Mouse (Mus musculus): ENCODE results near the gene Ntan1.
A peak's percentile ranks its signal among the peaks of the same experiment; 100 is the strongest.
"Not testable (repeated sequence)": the region's sequence is repeated elsewhere in the genome, so short reads cannot be mapped to it uniquely, and the experiment has no call there.

Gene Ntan1

DNA sequence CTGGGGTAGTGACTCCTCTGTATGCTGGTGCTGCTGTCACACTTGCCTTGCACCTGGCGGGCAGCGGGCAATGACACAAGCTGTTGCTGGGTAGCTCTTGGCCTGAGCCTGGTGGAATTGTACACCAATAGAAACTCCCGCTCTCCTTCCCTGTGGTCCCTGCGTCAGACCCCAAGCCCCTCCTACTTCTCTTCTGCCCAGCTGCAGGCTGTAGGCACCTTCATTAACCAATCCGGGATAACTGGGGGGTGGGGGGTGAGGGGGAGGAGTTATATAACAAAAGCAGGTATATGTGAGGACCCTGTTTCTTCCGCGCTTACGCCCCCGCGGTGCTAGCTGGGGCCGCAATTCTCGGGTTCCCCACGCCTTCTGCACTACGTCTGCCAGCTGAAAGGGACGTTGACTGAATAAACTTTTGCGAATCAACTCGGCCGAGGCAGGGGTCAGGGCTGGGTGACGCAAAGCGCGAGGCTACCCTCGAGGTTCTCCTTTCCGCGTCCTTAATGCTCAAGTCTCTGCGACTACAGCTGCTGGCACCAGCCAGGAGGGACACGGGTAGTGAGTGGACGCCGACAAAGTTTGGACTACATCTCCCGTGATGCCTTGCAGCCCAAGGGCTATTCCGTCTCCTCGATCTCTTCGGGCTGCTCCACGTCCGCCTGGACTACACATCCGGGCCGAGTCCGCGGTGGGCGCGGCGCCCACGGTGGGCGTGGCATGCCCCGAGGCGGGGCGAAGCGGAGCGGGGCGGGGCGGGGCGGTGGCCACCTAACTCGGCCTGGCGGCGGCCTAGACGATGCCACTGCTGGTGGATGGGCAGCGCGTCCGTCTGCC lies at the start of gene Ntan1:
Ntan1 (plus strand) TSS at position 286 of the 834 bp plus-strand sequence.
- peak; percentile 90 to 94 for DNase-seq (ENCODE audit: low spot score in 2 of 2)

DNA sequence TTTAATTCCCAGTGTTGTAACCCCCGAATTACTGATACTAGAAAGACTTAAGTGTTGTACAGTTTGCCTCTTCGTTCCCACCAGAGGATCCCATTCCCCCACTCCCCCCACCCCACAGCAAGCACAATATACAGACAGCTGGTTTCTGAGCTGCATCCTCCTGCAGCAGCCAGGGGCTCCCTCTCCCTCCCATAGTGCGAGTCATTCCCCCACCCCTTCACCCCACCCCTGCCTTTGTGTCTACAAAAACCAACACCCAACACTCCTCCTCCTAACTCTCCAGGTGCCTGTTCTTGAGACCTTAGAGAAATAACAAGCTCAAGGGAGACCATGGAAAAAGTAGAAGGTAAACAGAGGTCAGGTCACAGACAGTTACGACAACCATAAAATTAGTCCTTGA lies 47.0 kb upstream of the Ntan1 start:
- not testable (repeated sequence) for DNase-seq (ENCODE audit: low spot score in 2 of 2)

DNA sequence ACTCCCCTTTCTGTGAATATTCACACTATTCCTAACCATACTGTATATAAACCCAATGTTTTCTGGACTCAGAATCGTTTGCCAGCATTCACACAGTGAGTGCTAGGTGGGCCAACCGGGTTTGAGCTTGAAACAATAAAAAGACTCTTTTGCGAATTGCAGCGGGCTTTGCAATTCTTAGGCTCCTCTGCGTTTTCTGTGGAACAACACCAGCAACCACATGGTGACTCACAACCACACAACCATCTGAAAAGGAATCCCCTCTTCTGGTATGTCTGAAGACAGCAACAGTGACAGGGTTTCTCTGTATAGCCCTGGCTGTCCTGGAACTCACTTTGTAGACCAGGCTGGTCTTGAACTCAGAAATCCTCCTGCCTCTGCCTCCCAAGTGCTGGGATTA lies 46.6 kb upstream of the Ntan1 start:
- not testable (repeated sequence) for DNase-seq (ENCODE audit: low spot score in 2 of 2)

DNA sequence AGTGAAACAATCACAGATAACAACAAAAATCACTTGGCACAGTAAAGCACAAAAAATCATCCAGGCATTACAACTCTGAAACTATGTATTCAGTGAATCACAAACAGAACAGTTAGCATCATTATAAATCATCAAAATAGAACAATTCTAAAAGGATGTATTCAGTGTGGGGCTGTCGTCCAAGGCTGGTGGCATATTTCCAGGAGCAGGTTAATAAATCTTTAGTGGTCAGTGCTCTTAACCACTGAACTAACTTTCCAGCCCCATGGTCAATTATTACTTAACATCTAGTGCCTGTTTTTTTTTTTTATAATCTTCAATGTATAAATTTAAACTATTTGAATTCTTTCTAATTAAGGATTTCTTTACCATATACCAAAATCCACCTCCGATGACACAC lies 44.6 kb upstream of the Ntan1 start:
- DNase-seq (ENCODE audit: low spot score in 2 of 2) = not testable (repeated sequence)

DNA sequence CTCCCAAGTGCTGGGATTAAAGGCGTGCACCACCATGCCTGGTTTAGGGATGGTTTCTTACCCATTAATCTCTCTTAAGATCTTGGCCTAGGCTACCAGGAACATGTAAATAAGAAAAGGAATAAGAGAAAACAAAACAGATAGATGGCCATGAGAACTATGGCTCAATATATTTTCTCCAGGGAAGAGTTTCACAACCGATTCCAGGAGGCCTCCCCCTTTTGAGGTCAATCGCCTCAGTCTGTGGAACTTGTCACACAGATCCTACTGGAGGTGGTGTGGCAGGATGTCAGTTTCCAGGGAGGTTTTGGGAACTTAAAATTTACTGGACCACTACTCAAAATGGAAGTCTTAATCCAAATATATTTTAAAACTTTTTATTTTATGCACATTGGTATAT lies 44.0 kb upstream of the Ntan1 start:
- not testable (repeated sequence) for DNase-seq (ENCODE audit: low spot score in 2 of 2)

DNA sequence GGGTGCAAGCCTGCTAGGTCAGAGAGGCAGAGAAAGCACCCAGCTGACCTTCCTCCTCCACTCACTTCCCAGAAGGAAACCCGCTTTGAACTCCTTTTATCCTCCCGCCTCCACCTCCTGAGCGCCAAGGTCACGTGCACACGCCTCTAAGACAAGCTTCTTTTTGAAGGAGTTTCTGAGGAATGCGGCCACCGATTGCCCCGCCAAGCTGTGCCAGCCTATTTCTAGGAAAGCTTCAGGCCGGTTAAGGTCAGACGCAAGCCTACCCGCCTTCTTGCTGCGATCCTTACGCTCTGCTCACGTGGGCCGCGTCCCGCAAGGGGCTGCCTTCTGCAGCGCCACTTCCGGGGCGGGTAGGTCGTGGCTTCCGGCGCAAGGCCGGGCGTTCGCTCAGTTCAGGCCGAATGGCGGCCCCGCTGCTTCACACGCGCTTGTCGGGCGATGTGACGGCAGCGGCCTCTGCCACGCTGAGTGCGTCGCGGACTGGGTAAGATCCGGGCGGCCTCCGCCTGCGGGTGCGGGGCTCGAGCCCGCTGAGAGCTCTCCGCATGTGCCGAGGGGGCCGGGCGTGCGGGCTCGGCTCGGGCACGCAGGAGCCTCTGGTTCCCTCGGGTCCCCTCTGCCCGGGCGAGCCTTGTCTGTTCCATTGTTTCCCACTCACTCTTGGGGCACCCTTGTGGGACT lies 38.1 kb upstream of the Ntan1 start, which contains the start of gene Rrn3:
Rrn3 (plus strand) TSS at position 356 of the 684 bp plus-strand sequence.
- DNase-seq (ENCODE audit: low spot score in 2 of 2) = peak; percentile 77 to 90

DNA sequence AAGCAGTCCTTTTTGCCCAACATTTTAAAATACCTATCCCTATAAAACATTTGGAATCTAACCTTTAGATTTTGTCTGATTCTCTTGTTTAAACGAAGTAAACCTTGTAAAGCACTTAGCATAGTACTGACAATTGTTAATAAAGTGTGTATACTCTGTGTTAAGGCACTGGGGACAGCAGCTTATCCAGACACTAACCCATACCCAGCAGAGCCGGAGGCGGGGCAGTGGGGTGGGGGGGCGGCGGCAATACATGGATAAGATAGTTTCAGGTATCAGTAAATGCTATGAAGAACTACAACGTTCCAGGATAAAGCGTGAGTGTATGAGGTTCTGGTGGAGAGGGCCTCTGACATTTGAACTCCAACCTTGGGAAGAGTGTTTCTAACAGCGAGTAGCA lies 37.4 kb upstream of the Ntan1 start:
- no peak for DNase-seq (ENCODE audit: low spot score in 2 of 2)

DNA sequence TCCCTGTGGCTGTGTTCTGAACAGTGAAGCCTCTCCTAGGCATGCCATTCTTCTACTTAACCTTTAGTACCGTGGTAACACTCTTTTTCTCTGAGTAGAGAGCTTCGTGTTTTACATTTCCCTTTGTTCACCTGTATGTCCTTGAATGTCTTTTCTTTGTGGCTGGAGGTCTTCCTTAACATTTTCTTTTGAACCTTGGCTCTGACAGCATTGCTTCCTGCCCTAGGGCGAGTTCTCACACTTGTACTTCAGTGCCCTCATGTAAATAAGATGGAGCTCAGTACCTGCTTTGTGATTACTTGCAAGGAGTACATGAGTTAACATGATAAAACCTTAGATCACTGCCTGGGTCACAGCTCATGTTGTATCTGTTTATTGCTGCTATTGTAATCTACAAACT lies 32.7 kb upstream of the Ntan1 start:
- DNase-seq (ENCODE audit: low spot score in 2 of 2) = no peak

DNA sequence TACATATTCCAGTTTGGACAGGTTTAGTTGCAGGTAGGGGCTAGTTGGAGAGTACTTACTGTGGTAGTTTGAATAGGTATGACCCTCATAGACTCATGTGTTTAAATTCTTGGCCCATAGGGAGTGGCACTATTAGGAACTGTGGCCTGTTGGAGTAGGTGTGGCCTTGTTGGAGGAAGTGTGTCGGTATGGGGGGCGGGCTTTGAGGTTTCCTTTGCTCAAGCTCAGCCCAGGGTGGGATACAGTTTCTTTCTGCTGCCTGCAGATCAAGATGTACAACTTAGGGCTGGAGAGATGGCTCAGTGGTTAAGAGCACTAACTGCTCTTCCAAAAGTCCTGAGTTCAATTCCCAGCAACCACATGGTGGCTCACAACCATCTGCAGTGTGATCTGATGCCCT lies 25.2 kb upstream of the Ntan1 start:
- DNase-seq (ENCODE audit: low spot score in 2 of 2) = not testable (repeated sequence)

DNA sequence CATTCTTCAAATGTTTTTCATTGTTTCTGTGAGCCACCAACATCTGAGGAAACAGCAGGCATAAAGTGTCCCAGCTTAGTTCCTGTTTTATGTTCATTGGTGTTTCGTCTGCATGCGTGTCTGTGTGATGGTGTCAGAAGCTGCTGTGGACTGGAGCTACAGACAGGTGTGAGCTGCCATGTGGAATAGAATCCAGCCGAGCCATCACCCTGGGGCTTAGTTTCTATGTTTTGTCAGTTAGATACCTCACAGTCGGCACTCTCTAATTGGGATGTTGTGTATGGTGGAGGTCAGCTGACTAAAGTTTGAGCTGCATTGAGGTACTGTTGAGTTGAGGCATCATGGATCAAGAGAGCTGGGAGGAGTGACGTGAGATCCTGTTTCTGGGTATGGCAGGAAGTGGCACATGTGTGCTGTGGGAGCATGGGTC lies 21.9 kb upstream of the Ntan1 start:
- no peak for DNase-seq (ENCODE audit: low spot score in 2 of 2)

DNA sequence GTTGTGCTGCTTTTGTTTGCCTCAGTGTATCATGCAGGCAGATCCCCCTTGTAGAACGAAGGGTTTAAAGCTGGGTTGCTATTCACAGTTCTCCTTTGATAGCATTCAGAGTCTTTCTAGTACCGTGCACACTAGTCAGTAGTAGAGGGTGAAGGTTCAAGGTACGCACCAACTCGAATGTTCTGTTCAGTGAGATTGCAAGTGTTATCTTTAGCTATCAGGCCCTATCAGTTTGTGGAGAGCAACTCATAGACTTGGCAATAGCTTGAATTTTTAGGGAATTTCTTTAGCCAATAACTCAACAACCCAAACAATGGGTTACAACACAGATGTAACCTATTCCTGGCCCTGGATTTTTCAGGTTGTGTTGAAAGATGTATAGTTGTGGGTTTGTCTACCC lies 17.4 kb upstream of the Ntan1 start:
- DNase-seq (ENCODE audit: low spot score in 2 of 2) = no peak

DNA sequence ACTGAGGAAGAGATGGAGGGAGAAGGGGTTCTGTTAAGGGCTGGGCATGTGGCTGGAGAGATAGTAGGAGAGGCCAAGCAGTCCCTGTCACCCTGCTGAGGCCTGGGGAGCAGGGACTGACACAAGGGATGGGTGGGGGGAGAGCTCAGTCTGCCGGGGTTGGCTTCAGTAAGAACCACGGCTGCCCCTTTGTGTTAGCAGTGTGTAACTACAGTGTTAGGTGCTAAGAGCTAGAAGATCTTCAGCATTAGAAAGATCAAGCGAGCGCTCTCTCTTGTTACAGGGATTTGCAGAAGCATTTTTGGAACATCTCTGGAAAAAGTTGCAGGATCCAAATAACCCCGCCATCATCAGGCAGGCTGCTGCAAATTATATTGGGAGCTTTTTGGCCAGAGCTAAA lies 14.0 kb upstream of the Ntan1 start:
- DNase-seq (ENCODE audit: low spot score in 2 of 2) = no peak

DNA sequence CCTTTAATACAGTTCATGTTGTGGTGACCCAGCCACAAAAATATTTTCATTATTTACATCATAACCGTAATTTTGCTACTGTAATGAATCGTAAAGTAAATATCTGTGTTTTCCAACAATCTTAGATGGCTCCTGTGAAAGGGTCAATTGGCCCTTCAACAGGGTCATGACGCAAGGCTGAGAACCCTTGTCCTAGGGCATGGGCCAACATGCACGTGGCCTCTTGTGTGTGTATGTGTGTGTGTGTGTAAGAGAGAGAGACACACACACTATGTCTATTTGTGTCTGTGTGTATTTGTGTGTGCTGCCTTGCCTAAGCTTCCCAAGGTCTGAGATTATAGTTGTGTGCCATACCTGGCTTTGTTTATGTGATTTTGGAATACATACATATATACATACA lies 11.0 kb upstream of the Ntan1 start:
- DNase-seq (ENCODE audit: low spot score in 2 of 2) = no peak

DNA sequence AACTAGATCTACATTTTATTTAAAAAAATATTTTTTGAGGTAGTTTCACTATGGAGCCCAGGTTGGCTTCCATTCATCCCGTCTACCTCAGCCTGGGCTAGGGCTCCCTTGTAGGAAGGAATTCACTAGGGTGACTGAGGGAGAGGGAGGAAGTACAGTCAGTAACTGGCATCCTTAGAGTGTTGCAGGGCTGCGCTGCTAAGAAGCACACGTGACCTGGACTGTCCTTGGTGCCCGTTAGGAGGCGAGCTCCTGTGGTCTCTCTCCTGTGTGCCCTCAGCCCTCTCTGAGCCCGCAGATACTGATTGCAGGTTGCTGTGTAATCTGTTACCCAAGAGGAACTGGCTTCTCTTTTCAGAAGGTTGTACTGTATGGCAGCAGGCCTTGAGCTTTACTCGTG lies 10.2 kb upstream of the Ntan1 start:
- DNase-seq (ENCODE audit: low spot score in 2 of 2) = no peak

DNA sequence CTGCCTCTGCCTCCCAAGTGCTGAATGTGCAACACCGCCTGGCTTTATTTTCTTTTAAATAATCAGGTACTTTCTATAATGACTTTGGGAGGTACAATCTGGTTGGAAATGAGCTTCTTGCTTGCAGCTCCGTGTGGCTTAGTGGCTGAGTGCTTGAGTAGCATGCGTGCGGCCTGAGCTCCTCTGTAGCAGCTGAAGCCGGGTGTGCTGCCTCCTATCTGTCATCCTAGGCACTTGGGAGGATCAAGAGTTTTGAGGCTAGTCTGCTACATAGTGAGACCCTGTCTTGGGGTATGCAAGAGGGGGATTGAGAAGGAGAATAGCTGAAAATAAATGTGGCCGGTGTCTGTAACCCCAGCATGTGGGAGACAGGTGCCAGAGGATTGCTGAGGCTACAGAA lies 6.5 kb upstream of the Ntan1 start:
- DNase-seq (ENCODE audit: low spot score in 2 of 2) = no peak

DNA sequence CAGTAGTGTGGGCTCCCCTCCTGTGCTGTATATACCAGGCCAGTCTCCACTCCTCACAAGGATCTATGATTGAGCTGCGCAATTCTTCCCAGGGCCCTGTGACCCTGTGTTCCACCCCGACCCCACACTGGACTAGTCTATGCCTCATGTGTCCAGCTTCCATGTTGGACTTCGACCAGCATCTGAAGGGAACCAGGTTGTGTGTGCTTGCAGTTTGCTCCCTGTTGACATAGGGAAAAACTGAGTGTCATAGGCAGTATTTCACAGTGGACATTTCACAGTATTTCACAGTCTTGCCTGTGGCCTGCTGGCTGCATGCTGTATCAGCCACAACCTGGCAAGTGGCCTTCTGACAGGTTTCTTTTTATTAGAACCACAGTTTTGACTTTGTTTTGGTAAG lies 5.4 kb upstream of the Ntan1 start:
- no peak for DNase-seq (ENCODE audit: low spot score in 2 of 2)

DNA sequence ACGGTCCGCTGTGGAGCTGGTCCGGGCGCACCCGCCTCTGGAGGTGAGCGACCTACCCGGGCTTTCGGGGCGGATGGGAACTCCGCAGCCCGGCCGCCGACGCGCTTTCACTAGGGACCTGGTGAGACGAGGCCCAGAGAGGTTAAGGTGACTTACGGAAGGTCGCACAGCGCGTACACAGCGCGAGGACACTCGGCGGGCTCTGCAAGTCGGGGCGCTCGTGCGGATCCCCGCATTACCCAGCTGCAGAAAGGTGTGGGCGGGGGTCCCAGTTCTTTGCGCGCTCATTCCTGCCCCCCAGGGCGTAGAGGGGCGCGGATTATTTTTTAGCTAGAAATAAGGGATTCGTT lies 724 bp downstream of the Ntan1 start:
- DNase-seq (ENCODE audit: low spot score in 2 of 2) = peak in 1 of 2 experiments; percentile 35

DNA sequence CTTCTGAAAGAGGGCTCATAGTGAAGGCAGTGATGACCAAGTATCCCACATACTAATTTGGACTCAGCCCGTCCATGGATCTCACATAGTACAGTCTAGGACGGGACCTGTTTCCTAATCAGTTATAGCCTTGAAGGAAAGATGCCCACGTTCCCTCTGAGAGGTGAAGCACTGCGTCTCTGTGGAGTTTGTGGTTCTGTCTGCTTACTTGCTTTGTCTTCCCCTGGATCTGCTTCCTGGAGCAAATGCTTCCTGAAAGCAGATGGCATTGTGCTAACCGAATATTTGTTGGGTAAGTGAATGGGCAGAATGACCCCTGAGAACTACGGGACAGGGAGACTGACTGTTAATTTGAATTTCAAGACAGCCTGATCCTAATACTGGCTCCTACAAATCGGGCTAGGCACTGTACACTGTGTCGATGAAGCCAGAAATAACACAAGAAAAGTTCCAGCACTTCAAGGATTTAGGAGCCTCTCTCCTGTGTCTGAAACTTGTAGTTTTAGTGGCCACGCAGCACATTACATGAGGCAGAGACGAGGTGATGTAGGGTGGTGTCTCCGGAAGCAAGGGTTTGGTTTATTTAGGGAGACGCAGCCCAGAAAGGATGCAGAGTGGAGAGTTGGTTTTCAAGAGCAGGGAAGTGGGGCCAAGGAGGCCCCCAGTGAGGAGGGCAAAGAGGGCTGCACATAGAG lies 1.3 kb downstream of the Ntan1 start:
- DNase-seq (ENCODE audit: low spot score in 2 of 2) = peak in 1 of 2 experiments; percentile 15

DNA sequence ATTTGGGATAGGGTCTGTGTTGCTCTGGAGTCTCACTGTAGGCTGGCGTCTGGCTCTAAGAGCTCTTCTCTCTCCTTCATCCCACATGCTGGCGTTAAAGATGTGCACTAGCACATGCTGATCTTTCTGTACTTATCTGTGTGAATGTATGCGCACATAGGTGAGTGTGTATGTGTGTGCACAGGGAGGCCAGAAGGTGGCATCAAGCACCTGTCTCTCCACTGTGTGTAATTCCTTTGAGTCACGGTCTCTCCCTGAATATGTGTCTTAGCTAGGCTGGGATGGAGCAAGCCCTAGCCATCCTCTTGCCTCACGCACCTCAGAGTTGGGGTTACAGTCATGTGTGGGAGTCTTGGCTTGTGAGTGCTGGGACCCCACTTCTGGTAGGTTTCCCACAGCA lies 2.1 kb downstream of the Ntan1 start:
- no peak for DNase-seq (ENCODE audit: low spot score in 2 of 2)

DNA sequence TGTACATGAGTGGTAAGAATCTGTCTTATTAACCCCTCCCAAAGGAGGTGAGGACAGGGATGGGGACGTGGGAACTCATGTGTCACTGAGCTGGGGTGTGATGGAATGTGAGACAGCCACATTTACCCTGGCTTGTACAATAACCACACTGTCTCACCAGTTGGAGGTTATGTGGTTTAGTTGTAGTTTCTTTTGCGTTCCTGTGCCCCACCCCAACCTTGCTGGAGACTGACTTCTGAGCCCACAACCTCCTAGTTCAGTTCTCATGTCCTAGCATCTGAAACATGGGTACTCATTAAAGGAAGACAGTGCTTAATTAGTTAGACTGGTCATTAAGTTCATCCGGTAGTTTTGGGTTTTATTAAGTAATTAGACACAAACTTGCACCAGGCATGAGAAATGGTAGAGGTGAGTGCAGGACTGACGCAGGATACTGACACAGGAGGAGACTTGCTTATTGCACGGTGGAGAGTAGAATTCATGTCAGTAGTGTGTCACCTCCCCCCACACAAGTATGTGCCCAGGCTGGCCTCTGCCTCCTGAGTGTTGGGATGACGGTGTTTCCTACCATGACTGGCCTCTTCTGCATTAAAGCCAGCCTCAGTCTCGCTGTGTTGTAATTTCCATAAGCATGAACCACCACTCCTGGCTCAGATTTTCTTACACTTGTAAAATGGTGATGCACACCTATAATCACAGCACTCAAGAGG lies 7.3 kb downstream of the Ntan1 start:
- DNase-seq (ENCODE audit: low spot score in 2 of 2) = no peak

DNA sequence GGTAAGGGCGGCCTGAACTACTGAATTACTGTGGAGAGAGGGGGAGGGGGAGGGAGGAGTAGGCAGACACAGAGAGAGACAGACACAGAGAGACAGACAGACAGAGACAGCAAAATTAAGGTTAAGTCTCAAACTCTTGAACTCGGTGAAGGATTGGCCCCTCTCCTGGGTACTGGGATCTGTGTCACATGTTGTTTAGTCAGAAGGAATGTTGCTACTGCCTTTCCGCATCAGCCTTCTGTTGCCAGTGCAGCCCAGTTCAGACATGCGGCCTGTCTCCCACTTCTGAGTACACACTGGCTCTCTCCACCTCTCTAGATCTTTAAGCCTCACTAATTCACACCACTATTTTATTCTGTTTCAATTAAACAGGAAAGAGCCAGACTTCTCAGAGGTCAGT lies 7.9 kb downstream of the Ntan1 start:
- DNase-seq (ENCODE audit: low spot score in 2 of 2) = no peak

DNA sequence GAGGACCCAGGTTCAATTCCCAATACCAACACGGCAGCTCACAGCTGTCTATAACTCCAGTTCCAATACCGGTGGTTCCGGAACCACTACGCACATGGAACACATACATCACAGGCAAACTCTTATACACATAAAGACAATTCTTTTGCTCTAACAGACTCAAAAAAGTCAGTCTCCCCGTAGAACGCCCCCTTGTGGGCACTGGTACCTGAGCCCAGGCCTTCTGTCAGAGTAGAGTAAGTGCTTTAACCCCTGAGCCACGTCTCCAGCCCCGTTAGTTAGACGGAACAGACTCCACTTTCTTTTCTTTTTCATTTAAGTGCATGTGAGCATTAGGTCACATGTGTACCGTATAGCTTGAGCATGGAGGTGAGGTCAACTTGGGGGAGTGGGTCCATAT lies 11.8 kb downstream of the Ntan1 start:
- no peak for DNase-seq (ENCODE audit: low spot score in 2 of 2)
